Mouse (Mus musculus) bone marrow, adult 2 months (tissue): ENCODE data around the gene Tex101. TPM values are rescaled to one million over a fixed set of nuclear protein-coding genes. Genes with fewer than 3 reads are reported as not detected.

Source experiments
- H3K27ac ChIP-seq: fragments of 200-500 bp; 2 replicates; pipeline ENCODE4 v1.5.1; 2012; ENCODE audit warnings: low read depth, mild to moderate bottlenecking, control low read depth, inconsistent platforms, low read length; ENCODE audit not compliant: control insufficient read depth, poor library complexity, insufficient read depth
- H3K4me1 ChIP-seq: fragments of 200-500 bp; 2 replicates; pipeline ENCODE4 v1.6.1; 2011; ENCODE audit warnings: low read length; ENCODE audit not compliant: control insufficient read depth, insufficient read depth
- H3K4me3 ChIP-seq: fragments of 200-500 bp; replicated peaks from 2 replicates; pipeline ENCODE3; 2011; ENCODE audit warnings: mild to moderate bottlenecking, low read depth, low read length, control low read depth; ENCODE audit not compliant: control insufficient read depth
- CTCF ChIP-seq: fragments of 200-500 bp; IDR thresholded peaks from 2 replicates; pipeline ENCODE4 v1.5.1; 2011; ENCODE audit warnings: low read length, control low read depth; ENCODE audit not compliant: control insufficient read depth, insufficient read depth
- POLR2A ChIP-seq: fragments of 200-500 bp; IDR thresholded peaks from 2 replicates; pipeline ENCODE4 v1.6.1; 2011; ENCODE audit warnings: low read depth, mild to moderate bottlenecking, control low read depth, low read length, borderline replicate concordance; ENCODE audit not compliant: control insufficient read depth
- WGBS: fragments of 180-500 bp; shearing (Covaris S2); methylation state at CpG from one replicate; pipeline ENCODE4 v1.1.7; 2018; 5-methylcytosine and 5-hydroxymethylcytosine counted together
- polyA plus RNA-seq: library from polyadenylated mRNA; stranded (reverse); fragments of >200 nt; gene quantifications from 2 replicates; pipeline ENCODE4 v1.2.4, GENCODE M21; 2011; ENCODE audit warnings: low replicate concordance; ENCODE audit not compliant: missing spikeins, insufficient read depth, insufficient read length

Gene Tex101
- polyA plus RNA-seq, 1 experiment, result not detected

DNA sequence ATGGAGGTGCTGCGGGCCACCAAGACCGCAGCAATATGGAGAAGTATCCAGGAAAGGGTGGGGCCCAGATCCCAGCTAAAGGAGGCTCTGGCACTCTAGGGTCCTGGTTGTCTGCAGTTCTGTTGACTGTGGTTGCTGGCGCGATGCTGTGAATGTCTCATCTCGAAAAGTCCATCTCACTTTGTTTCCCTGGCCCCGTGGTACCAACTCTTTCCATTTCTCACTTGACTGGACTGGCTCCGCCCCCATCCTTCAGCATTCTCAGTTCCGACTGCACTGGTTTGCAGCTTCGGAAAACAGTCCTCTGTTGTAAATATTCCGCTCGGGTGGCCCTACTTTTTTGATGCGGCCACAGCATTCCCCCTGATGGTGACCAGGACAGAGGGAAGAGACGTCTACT, 36.0 kb downstream of the Tex101 start:
- no peak overlapping the region for H3K4me3 ChIP-seq
- H3K4me1 ChIP-seq, result peaks cover 5% of the 10 kb centered on the region; the same call in 1 of the 2 replicates
- no peak overlapping the region for H3K27ac ChIP-seq
- TF ChIP-seq CTCF (no peak), POLR2A (no peak)
- WGBS, result 81% methylated on average over 13 of the region's 13 CpGs

GRCm38 (mm10) chr7:24638026-24638856, 38.2 kb downstream of the Tex101 start:
- TF ChIP-seq POLR2A, result no peak
- no peak for TF ChIP-seq CTCF
- 1% methylated on average over 35 of the region's 35 CpGs for WGBS
- Histone ChIP-seq H3K27ac (no peak overlapping the region), H3K4me3 (peak overlapping the region; percentile 35), H3K4me1 (peaks cover 3% of the 10 kb centered on the region; the same call in 1 of the 2 replicates)

GRCm38 (mm10) chr7:24637046-24637445, 39.4 kb downstream of the Tex101 start:
- TF ChIP-seq CTCF, result no peak
- no peak for TF ChIP-seq POLR2A
- 20% methylated on average over 18 of the region's 18 CpGs for WGBS
- Histone ChIP-seq H3K4me1 (peaks cover 3% of the 10 kb centered on the region; the same call in 1 of the 2 replicates), H3K27ac (no peak overlapping the region), H3K4me3 (no peak overlapping the region)

DNA sequence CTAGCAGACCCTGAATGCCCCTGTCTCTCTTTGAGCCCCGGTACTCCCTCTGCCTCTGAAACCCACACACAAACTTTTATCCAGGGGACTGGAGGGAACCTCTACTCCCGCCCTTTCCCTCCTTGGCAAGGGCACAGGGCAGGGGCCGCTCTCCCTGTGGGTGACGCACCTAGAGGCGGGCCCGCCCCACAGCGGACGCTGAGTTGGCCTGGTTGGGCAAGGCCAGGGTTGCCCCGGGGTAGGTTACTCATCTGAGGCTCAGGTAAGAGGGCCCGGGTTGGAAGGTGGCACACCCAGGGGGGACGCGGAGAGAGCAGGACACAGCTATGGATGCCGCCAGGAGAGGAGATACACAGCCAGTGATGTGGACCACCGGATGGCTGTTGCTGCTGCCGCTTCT, 40.2 kb downstream of the Tex101 start, which contains the start of gene Lypd3:
TSS of gene Lypd3 (plus strand) at position 287 of the 400 bp plus-strand sequence.
- Histone ChIP-seq H3K4me1 (peaks cover 3% of the 10 kb centered on the region; the same call in 1 of the 2 replicates), H3K4me3 (no peak within 1 kb of the TSS), H3K27ac (no peak within 1 kb of the TSS)
- 69% methylated on average over 15 of the region's 15 CpGs for WGBS
- TF ChIP-seq CTCF, result no peak
- TF ChIP-seq POLR2A, result no peak

DNA sequence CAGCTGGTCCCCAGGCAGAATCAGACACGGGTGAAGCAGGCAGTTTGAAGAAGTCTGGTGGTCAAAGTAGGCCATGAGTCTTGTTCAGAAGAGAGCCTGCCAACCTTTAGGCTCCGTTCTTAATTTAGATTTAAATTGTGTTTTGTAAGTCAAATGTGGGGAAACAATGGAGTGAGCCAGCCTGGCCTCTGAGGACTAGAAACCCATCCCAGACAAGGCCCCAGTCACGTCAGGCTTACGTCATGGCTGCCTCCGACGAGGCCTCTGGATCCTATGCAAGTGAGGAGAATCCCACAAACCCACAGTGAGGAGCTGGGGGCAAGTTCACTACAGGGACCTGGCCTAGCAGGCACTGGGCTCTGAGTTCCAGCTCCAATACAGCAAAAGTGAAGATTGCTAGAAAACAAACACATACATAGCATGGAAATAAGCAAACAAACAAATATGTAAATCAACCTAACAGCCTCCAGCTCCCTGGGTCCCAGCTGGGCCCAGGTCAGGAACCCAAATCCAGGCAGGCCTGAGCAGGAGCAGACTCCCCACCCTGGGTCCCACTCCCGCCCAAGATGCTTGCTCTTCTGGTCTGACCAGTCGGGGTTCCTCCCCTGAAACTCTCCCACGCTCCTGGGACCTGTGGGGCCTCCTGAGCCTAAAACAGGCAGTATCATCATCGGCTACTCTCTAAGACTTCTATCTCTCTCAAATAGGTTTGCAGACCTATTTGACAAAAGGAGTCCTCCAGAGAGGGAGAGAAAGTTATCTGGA, 46.2 kb downstream of the Tex101 start:
- no peaks in the 10 kb centered on the region for H3K4me1 ChIP-seq
- no peak overlapping the region for H3K27ac ChIP-seq
- 78% methylated on average over 10 of the region's 10 CpGs for WGBS
- H3K4me3 ChIP-seq, result no peak overlapping the region
- no peak for TF ChIP-seq CTCF
- no peak for TF ChIP-seq POLR2A

DNA sequence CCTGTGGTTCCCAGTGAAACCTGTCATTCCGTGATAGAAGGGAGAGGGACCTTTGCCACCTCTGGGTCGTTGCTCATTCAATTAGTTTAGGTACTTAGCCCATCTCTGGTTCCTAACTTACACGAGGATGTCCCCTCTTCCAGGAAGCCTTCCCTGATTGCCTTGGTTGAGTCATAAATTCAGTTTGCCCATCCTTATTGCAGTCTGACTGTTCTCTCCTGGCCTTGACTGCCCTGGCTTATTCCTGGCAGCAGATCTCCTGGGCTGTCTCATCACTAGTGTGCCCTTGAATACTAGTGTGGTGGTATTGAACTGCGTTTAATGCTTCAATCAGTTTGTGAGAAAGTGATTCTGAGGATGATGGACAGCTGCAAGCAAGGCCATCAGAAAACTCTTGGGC, 46.8 kb downstream of the Tex101 start:
- Histone ChIP-seq H3K4me1 (no peaks in the 10 kb centered on the region), H3K4me3 (no peak overlapping the region), H3K27ac (no peak overlapping the region)
- 58% methylated on average over 4 of the region's 4 CpGs for WGBS
- TF ChIP-seq POLR2A (no peak), CTCF (no peak)

- TF ChIP-seq POLR2A (peak; percentile 42; the same call in 1 of the 2 replicates), CTCF (no peak)
- Histone ChIP-seq H3K4me1 (no peaks in the 10 kb centered on the region), H3K4me3 (no peak overlapping the region), H3K27ac (no peak overlapping the region)
- 4% methylated on average over 33 of the region's 33 CpGs for WGBS
Observed at GRCm38 (mm10) chr7:24628685-24629610, 47.5 kb downstream of the Tex101 start.

- no peak for TF ChIP-seq POLR2A
- TF ChIP-seq CTCF, result no peak
- Histone ChIP-seq H3K27ac (no peak overlapping the region), H3K4me1 (no peaks in the 10 kb centered on the region), H3K4me3 (no peak overlapping the region)
- WGBS, result 90% methylated on average over 6 of the region's 6 CpGs
Observed at GRCm38 (mm10) chr7:24622967-24623366, 53.5 kb downstream of the Tex101 start.
